7 mouse cellular contexts compared by ENCODE assay signal in genomic region chr17:12042561-12043256, GRCm38 (mm10).
DNase-seq lines count a peak whose midpoint lies in the region; ATAC-seq and TF ChIP-seq lines count a peak whose summit lies in the region.

No protein-coding gene starts in this region.

- WGBS in forebrain, postnatal 0 days, result 34% methylated on average over 14 of the region's 14 CpGs
- WGBS in midbrain, embryonic 14.5 days, result 43% methylated on average over 14 of the region's 14 CpGs

- no peaks in the 10 kb centered on the region for H3K4me1 ChIP-seq in forebrain, postnatal 0 days (ENCODE audit: insufficient read depth)
- no peaks in the 10 kb centered on the region for H3K4me1 ChIP-seq in midbrain, embryonic 14.5 days (ENCODE audit: control insufficient read depth, insufficient read depth, low read length)

- no peak for TF ChIP-seq CTCF in forebrain, postnatal 0 days (IDR thresholded peaks at IDR 0.05; ENCODE audit: low read depth)

- H3K9ac ChIP-seq in forebrain, postnatal 0 days, result no peak overlapping the region
- no peak overlapping the region for H3K9ac ChIP-seq in midbrain, embryonic 14.5 days (replicated peaks; ENCODE audit: low read length)

- 0 out of 2 replicates have a peak overlapping the region, but pooled peaks have one; percentile 13 for H3K4me2 ChIP-seq in forebrain, postnatal 0 days (ENCODE audit: low read depth)
- no peak overlapping the region; the same call in 1 of the 2 replicates for H3K4me2 ChIP-seq in midbrain, embryonic 14.5 days (ENCODE audit: low read length)

- no peak overlapping the region for H3K4me3 ChIP-seq in forebrain, postnatal 0 days (ENCODE audit: low read depth, low read length)
- H3K4me3 ChIP-seq in midbrain, embryonic 14.5 days (replicated peaks; ENCODE audit: low read depth, low read length), result no peak overlapping the region

- no peaks in the 10 kb centered on the region for H3K27me3 ChIP-seq in forebrain, postnatal 0 days (ENCODE audit: insufficient read depth, low read length)
- no peaks in the 10 kb centered on the region for H3K27me3 ChIP-seq in midbrain, embryonic 14.5 days (ENCODE audit: control insufficient read depth, insufficient read depth, low read length)

- H3K27ac ChIP-seq in forebrain, postnatal 0 days (ENCODE audit: low read depth, low read length), result no peak overlapping the region
- no peak overlapping the region for H3K27ac ChIP-seq in midbrain, embryonic 14.5 days (replicated peaks; ENCODE audit: low read depth, low read length)

- no peaks in the 10 kb centered on the region for H3K36me3 ChIP-seq in forebrain, postnatal 0 days (ENCODE audit: insufficient read depth)
- no peaks in the 10 kb centered on the region for H3K36me3 ChIP-seq in midbrain, embryonic 14.5 days (ENCODE audit: control insufficient read depth, insufficient read depth, low read length)

- intact Hi-C loops in heart, postnatal 14 days (cut with DNase I), result no loop called here

- peak; percentile 88 for ATAC-seq in forebrain, postnatal 0 days
- peak; percentile 69; the same call in 1 of the 2 replicates for ATAC-seq in midbrain, embryonic 14.5 days (ENCODE audit: low FRiP score, low TSS enrichment)

- H3K9me3 ChIP-seq in forebrain, postnatal 0 days (ENCODE audit: low read length), result no peaks in the 10 kb centered on the region
- no peaks in the 10 kb centered on the region for H3K9me3 ChIP-seq in midbrain, embryonic 14.5 days (ENCODE audit: control insufficient read depth, low read length)

- DNase-seq in brain, adult 2 months (ENCODE audit: low read depth, low spot score), result peak; percentile 90
- DNase-seq in forebrain, postnatal 0 days, result peak; percentile 71
- DNase-seq in left cerebral cortex, adult 8-10 months (ENCODE audit: low spot score in 2 of 2), result peak; percentile 23 to 64
- peak; percentile 70 for DNase-seq in midbrain, embryonic 14.5 days
- no peak for DNase-seq in T-cell, adult 2 months (ENCODE audit: low spot score)
- DNase-seq in heart, postnatal 14 days, result no peak
- no peak for DNase-seq in cerebellum, adult 11-12 months

Comparison
In these comparisons a context has a peak if more than half of its experiments do, and no peak if none do; other contexts are left out.
1. DNase-seq: peak in brain, adult 2 months (single experiment), forebrain, postnatal 0 days (single experiment), left cerebral cortex, adult 8-10 months (2 of 2) and midbrain, embryonic 14.5 days (single experiment); none in T-cell, adult 2 months (single experiment), heart, postnatal 14 days (0 of 2) and cerebellum, adult 11-12 months (single experiment).